Mouse (Mus musculus) thymus, postnatal 25 days (tissue): Measurements from ENCODE around the gene Dctpp1.

Experiments used
- DNase-seq: peaks from one replicate; pipeline ENCODE4 v3.0.0; 2022

Dctpp1 gene

DNA sequence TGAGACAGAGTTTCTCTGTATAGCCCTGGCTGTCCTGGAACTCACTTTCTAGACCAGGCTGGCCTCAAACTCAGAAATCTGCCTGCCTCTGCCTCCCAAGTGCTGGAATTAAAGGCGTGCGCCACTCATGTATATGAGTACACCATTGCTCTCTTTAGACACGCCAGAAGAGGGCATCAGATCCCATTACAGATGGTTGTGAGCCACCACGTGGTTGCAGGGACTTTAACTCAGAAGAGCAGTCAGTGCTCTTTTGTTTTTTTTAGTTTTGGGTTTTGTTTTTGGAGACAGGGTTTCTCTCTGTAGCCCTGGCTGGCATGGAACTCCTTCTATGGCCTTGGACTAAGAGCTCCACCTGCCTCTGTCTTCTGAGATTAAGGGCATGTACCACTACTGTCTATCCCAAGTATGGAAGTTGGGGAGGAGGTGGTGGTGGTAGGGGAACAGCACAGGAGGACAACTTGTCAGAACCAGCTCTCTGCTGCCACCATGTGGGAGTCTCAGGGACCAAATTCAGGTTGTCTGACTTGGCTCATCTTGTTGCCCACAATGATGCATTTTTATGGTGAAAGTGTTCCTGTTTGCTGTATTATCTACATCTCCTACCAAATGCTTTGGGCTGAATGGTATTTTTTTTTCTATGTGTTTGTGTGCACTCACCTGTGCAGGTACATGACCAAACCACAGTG lies 31.8 kb downstream of the Dctpp1 start:
- peak; percentile 94 for DNase-seq

DNA sequence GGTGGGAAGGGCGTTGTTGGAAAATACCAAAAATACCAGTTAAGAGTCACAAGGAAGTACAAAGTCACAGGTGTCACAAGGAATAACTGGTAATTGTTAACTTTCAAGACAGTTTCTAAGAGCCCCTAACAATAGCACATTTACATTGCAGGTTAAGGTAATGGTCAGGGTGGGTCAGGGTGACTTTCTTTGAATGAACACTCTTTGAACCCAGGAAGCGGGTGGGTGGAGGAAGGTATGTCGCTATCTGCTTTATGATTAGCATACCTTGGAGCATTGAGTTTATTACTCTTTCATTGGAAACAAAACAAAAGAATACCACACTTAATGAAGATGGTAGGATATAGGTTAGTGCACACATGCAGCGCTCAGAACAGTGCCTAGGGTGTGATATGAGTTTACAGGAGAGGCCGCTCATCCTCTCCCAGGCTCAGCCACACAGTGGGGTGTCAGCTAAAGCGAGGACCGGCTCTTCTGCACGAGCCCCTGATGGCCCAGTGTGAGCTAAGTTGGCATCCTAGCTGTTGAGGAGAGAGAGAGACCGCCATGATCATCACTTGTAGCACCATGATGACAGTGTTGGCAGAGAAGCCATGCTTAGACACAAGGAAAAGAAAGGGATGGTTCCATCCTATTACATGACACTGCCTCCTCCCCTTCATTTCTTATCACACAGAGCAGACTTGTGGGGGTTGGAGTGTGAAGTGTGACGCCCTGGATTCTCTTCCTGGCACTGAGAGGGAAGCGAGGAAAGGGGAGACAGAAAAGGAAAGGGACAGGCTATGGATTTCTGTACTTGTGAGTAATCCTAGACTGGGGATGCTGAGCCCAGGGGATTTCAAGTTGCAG lies 35.1 kb downstream of the Dctpp1 start:
- DNase-seq, result no peak

DNA sequence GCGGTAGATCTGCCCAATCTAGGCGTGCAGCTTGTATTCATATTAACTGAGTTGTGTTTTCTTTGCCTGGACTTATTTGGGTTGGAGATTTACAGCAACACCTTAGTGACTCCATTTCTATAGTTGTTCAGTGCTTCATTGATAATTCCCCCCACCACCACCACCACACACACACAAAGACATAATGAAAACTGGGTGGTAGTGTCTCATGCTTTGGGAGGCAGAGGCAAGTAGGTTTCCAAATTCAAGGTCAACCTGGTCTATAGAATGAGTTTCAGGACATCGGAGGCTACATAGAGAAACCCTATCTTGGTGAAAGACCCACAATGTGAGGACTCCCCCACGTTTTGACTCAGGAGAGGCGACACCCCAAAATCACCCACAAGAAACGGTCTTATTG lies 35.9 kb downstream of the Dctpp1 start:
- no peak for DNase-seq

DNA sequence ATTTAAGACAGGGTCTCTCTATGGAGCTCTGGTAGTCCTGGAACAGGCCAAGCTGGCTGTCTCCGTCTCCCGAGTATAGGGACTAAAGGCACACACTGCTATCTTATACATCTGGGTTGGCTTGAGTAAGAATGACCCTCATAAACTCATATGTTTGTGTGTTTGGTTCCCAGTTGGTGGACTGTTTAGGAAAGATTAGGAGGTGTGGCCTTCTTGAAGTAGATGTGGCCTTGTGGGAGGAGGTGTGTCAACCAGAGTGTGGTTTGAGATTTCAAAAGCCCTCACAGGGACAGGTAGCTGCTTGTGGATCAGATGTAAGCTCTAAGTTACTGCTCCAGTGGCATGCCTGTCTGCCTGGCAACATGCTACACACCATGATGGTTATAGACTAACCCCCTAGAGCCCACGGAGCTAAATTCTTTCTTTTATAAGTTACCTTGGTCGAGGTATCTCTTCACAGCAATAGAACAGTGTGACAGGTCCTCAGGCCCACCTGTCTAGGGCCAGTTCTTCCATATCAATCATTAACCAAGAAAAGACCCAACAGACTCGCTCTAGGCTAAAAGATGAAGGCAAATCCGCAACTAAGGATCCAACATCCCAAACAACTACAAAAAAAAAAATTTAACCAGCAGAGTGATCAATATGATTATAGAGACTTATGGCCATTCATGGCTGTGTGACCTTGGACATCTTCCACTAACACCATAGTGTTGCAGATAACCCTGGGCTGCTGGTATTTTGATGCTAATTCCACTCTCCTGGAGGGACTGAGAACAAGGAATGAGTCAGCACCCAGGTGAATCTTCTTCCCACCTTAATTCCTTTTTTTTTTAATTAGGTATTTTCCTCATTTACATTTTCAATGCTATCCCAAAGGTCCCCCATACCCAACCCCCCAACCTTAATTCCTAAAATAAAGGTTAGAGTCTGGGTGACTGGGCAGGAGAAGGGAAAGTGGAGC lies 36.7 kb downstream of the Dctpp1 start:
- no peak for DNase-seq

DNA sequence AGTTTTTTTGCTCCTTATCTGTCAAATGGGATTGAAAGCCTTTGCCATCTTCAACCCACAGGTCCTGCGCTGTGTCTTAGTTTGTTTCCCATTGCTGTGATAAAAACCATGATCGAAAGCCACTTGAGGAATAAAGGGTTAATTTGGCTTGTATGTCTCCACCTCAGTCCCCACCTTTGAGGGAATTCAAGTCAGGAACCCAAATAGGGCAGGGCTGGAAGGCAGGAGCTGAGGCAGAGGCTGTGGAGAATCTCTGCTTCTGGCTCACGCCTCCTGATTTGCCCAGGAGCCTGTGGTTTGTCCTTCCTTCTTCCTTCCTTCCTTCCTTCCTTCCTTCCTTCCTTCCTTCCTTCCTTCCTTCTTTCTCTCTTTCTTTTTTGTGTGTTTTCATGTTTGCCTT lies 37.4 kb downstream of the Dctpp1 start:
- DNase-seq, result no peak

DNA sequence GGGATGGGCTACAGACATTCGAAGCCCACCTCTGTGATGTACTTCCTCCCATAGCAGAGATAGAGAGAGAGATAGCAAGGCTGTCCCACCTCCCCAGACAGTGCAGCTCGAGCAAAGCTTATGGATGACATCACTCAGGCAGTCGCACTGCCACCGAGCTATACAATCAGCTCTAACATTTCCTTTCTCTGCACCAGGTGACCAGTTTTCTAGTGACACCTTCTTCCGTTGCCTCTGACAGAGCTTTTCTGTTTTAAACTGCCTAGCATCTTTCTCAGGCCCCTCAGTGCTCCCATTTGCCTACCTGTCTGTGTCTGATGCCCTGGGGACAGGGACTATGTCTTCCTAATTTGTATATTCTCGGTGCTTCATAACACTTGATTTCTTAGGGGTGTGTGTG lies 40.1 kb downstream of the Dctpp1 start:
- peak; percentile 40 for DNase-seq

DNA sequence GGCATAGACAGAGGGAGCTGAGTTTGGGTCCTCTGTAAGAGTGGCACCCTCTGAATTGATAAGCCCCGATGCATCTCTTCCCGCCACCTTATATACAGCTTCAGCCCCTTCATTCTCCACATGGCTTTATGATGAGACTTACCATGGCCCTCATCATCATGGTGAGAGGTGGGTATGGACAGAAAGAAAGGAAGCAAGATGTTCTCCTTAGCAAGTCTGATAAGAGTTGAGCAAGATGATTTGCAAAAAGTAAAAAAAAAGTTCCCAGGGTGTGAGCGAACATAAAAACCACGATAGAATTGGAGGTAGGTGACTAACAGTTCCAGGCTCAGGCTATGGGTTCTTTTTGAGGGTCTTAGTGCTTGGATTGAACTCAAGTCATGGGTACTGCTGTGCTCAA lies 41.8 kb downstream of the Dctpp1 start:
- DNase-seq, result no peak

DNA sequence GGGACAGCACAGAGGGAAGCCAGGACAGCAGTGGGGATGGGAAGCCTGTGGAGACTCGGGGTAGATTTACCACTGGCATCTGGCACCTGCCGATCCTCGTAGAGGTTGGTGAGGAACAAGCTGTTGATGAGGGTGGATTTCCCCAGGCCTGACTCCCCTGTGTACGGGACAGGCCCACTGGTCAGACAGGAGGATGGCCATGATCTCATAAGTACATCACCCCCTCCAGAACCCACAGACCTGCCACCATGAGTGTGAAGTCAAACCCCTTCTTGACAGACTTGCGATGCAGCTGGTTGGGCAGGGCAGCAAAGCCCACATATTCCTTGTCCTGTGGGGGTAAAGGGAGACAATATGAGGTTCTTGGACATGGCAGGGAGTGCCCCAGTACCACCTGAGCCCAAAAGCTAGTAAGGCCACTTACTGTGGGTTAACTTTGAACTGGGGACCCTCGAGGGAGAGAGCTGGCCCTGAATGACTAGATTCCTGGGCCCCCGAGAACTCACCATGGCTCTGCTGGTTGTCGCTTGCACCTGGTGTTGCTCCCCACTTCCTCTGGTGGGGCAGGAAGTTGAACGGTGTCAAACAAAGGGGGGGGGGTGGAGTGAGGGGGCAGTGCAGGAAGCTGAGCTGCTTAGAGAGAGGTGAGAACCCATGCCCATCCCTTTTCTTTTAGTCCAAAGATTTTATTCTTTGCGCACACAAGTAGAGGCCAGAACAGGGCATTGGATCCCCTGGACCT lies 42.4 kb downstream of the Dctpp1 start:
- peak; percentile 84 for DNase-seq

DNA sequence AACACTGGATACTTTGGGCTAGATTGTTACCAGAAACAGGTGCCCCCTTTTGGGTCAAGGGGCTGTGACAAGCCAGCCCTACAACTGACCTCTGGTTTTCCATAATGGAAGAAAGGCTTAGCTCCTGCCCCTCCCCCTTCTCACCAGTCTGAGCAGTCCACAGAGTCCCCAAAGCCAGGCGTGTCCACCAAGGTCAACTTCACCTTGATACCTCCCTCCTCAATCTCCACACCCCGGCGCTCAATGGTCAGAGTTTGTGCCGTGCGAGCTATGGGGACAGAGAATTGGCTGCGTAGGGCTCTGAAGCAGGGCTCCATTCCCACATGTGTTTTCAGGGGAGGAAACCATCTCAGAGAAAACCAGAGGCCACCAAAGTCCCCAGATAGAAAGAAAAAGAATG lies 43.0 kb downstream of the Dctpp1 start:
- DNase-seq, result no peak

DNA sequence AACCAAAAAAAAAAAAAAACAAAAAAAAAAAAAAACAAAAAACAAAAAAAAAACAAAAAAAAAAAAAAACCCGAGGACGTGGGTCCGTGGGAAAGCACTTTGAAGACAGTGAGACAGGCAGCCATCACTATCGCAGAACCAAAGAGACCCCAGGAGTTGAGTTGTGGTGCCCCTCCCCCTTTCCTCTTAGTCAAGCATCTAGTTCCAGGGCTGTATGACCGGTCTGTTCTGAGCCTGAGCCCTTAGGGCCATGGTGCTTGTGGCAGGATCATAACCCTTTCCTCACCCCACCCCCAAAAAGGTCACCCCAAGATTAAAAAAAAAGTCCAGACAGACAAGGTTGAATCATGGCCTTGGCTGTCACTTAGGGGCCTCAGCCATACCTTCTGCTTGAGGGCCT lies 44.2 kb downstream of the Dctpp1 start:
- no peak for DNase-seq

DNA sequence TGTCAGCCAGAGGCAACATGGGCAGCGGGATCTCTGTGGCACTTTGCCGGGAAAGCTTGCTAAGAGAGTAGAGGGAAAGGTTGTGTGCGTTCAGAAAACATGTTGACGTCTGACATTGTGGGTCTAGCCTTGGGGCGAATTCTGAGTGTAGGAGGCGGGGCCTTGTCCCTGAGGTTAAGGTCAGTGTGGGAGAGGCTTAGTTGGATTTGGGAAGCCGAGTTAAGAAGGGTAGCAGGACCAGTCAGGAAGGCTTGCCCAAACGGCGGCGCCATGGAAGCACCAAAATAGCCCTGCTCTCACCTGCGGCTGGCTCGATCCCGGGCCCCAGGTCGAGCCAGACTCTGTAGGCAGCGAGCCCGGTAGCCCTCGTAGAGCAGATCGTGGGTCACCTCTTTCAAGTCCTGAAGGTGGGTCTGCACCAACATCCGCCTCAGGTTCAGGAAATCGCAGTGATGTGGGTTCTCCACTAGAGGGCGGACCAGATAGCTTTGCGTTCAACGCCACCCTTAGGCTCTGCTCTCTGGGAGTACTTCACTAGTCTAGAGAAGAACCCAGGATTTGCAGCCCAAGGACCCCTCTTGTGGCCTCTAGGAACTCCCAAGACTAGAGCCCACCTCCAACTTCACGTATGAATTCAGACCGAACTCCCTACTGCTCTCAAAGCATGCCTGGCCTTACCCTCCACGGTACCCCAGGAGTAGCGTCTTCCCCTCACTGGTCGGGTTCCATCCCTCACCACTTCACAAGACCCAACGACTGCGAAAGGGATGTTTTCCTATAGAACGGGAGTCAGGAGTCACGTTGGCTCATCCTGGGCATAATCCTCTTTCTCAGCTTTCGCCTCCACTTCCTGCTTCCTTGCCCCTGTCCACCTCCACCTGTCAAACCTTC lies 45.3 kb downstream of the Dctpp1 start:
- DNase-seq, result peak; percentile 83

DNA sequence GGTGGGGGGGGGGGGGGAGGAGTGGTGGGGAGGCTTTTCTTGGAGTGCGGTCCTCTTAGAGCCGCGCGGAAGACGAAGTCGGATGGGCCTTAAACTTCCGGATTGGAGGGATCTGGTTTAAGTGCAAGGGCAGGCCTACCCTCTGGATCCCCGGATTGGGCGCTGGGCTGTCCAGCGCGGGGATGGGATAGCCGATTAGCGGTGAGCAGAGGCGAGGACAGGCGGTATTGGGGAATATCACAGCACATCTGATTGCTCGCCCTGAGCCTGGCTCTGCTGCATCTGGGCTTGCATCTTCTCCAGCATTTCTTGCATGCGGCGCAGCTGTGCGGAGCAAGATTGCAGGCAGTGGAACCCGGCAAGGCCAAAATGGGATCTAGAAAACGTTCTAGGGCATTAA lies 46.0 kb downstream of the Dctpp1 start:
- no peak for DNase-seq

DNA sequence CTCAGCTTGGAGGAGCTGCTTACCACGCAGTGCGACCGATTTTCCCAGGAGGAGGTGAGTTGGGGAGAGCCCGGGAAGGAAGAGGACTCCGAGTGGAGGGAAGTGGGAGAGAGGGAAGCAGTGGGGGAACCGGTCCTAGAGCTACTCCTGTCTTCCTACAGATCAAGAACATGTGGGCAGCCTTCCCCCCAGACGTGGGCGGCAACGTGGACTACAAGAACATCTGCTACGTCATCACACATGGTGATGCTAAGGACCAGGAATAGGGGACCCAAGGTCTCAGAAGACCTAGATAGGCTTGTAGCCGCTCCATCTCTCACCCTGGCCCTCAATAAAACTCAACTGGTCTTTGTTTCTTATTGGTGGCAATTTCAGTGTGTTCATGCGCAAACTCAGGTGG lies 46.6 kb downstream of the Dctpp1 start:
- DNase-seq, result no peak

DNA sequence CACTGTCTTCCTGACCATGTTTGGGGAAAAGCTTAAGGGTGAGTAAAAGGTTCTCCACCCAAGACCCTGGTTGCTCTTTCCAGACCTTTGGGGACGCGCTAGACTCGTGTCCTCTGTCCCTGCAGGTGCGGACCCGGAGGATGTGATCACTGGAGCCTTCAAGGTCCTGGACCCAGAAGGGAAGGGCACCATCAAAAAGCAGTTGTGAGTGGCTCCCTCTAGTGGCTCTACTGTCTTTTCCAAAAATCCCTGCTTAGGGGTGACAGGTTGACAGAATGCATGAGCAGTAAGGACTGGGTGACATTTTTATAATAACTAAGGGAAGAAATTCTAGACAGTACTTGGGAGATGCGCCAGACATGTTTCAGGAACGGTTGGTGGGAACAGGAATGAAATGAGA lies 47.0 kb downstream of the Dctpp1 start:
- DNase-seq, result peak; percentile 57

DNA sequence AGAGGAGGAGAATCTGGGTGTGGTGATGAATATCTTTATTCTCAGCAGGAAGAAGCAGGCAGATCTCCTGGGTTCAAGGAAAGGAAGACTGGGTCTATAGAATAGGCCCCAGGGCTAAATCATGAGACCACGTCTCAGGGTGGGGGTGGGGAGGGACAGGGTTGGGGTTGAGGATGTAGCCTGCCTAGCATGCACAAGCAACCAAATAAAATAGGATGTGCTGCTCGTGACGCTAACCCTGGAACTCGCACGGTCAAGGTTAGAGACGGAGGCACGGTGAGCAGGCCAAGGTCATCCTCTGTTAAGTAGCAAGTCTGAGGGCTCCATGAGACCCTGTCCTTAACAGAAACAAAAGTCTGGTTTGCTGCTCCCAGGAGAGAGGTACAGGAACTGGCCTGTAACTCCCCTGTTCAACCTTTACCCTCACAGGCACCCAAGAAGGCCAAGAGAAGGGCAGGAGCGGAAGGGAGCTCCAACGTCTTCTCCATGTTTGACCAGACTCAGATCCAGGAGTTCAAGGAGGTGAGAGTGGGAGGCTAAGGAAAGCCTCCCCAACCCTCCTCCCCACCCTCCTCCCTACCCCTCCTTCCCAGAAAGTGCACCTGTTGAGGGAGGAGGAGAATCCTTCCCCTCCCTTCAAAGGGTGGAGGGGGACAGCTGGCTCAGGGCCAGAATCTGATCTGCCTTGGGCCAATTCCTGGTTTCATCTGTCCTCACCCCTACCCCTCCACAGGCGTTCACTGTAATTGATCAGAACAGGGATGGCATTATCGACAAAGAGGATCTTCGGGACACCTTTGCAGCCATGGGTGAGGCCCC lies 47.9 kb downstream of the Dctpp1 start:
- DNase-seq, result no peak

DNA sequence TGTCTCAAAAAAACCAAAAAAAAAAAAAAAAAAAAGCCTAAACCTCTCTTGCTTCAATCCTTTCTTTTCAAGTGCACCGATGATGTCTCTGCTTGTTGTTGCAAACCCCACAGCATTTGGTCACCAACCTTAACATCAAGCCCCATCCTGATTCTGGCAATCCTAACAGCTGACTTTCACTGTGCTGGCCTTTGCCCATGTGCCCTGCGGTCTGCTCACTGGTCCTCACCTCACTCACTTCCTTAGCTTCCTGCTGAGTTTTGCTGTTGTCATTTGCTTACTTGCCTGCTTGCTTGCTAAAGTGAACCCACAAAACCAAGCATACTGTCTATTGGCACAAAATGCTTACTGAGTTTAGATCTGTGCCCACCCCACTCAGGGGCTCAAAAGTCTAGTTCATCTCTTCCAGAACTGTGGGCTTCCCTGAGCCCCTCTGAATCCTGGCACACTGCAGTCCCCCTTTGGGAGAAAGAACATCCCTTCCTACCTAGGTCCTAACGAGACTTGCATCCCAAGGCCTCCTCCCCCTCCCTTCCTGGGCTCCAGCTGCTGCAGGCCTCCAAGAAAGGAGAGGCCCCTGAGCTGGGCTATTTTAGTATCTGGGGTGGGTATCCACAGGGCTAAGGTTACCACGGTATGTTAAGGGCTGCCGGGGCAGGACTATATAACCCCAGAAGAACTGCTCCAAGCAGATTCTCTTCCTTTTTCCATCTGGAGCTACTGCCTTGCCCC lies 49.3 kb downstream of the Dctpp1 start:
- peak; percentile 34 for DNase-seq

DNA sequence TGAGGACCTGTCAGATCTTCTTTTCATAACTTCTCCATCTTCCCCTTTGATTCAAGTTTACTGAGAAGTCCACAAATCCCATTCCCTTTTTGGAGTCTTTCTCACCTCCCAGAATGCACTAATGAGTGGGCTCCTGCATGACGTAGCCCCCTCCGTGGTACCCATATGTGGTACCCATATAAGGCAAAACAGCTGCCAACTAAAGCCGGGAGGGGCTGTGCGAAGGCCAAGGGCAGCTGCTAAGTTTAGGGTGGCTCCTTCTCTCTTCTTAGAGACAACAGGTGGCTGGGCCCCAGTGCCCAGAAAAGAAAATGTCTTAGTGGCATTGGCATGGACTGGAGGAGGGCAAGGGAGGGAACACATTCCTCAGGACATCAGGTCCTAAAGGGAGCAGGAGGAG lies 50.2 kb downstream of the Dctpp1 start:
- peak; percentile 54 for DNase-seq

DNA sequence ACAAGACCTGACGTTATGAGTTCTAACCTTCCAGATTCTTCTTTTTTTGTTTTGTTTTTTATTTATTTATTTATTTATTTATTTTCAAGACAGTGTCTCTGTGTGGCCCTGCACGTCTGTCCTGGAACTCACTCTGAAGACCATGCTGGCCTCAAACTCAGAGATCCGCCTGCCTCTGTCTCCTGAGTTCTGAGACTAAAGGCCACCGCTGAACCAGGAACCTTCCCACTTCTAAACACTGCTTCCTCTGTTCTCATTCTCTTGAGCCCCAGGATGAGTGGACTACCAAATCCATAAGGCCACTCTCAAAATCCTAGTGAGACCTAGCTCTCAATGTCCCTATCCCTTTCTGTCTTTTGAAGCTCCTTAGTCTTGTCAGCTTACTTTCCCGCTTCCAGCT lies 50.7 kb downstream of the Dctpp1 start:
- no peak for DNase-seq

DNA sequence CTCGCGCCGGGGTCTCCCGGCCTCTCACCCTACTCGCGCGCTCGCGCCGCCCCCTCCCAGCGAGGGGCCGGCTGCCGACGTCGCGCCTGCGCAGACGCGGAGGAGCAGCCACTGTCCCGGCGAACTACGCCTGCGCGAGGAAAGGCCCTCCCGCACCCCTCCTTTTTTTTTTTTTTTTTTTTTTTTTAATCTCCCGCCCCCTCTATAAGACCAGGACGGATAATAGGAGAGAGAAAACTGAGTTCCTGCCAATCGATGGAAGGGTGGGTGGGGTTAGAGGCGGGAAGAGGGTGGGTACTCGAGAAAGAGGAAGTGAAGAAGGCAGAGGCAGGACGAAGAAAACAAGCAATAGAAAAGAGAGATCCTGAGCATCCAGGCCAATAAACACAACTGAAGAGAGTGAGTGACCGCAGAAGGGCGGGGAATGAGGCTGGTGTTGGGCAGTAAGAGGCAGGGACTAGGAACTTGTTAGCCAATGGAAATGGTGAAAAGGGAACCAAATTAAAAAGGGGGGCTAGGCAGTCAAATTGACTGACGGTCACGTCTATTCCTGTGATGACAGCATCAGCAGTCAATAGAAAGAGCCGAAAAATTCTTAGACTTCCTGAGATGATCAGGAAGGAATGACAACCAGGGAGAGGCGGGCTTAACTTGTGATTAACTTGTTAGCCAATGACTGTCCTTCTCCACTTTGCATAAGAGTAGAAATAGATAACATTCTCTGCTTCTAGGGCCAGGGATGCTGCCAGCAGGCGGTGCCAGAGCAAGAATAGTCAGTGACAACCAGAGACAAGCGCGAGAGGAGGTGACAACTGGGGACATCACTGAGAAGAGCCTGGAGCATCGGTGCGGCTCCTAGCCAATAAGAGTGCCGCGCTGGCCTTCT lies 51.7 kb downstream of the Dctpp1 start, which contains the start of gene Mylpf:
Mylpf (plus strand) TSS at position 338 of the 886 bp plus-strand sequence.
- DNase-seq, result peak; percentile 95
